Mouse (Mus musculus) forebrain, postnatal 0 days (tissue): Measurements from ENCODE around the gene Syk. TPM values are rescaled to one million over a fixed set of nuclear protein-coding genes. Genes with fewer than 3 reads are reported as not detected.

Experiments
- ATAC-seq: fragments of 200-750 bp; cut with Nextera tagmentation; 2 replicates; pipeline ENCODE4 v1.8.0; 2017; ENCODE audit warnings: mild to moderate bottlenecking, moderate library complexity
- DNase-seq: peaks from one replicate; pipeline ENCODE4 v3.0.0-alpha.2; 2015
- H3K27ac ChIP-seq: fragments of 300-500 bp; sonication (generic); 2 replicates; pipeline ENCODE4 v1.5.1; 2014; ENCODE audit warnings: low read depth, mild to moderate bottlenecking, antibody characterized with exemption, low read length, moderate library complexity, mixed read lengths
- H3K27me3 ChIP-seq: fragments of 300-500 bp; sonication (generic); 2 replicates; pipeline ENCODE4 v1.6.1; 2014; ENCODE audit warnings: mild to moderate bottlenecking, low read length, mixed read lengths; ENCODE audit not compliant: insufficient read depth
- H3K36me3 ChIP-seq: fragments of 300-500 bp; sonication (generic); 2 replicates; pipeline ENCODE4 v1.6.1; 2014; ENCODE audit warnings: mild to moderate bottlenecking, moderate library complexity; ENCODE audit not compliant: insufficient read depth
- H3K4me1 ChIP-seq: fragments of 300-500 bp; sonication (generic); 2 replicates; pipeline ENCODE4 v1.6.1; 2014; ENCODE audit warnings: antibody characterized with exemption; ENCODE audit not compliant: insufficient read depth
- H3K4me2 ChIP-seq: fragments of 300-500 bp; sonication (generic); 2 replicates; pipeline ENCODE4 v1.6.1; 2014; ENCODE audit warnings: low read depth, mild to moderate bottlenecking, moderate library complexity
- H3K4me3 ChIP-seq: fragments of 300-500 bp; sonication (generic); 2 replicates; pipeline ENCODE4 v1.5.1; 2014; ENCODE audit warnings: low read depth, low read length, mixed read lengths
- H3K9ac ChIP-seq: fragments of 300-500 bp; sonication (generic); 2 replicates; pipeline ENCODE4 v1.6.1; 2014; ENCODE audit warnings: mild to moderate bottlenecking
- H3K9me3 ChIP-seq: fragments of 300-500 bp; sonication (generic); 2 replicates; pipeline ENCODE4 v1.6.1; 2016; ENCODE audit warnings: low read length
- CTCF ChIP-seq: sonication (generic); IDR thresholded peaks from 2 replicates; pipeline ENCODE4 v1.5.1; 2016; ENCODE audit warnings: antibody characterized with exemption, control low read depth, low read depth
- WGBS: fragments of 180-500 bp; shearing (Covaris S2); extraction: QIAGEN DNeasy Blood & Tissue Kit; methylation state at CpG from one replicate; pipeline ENCODE4 v1.1.7; 2014; 5-methylcytosine and 5-hydroxymethylcytosine counted together
- polyA plus RNA-seq: library from polyadenylated mRNA; unstranded; fragments of >200 nt; fragmentation: Nextera tagmentation; extraction: Ambion mirVana; gene quantifications from 2 replicates; pipeline ENCODE4 v1.2.1, GENCODE M21; 2015
- total RNA-seq: library from RNA; depleted of rRNA; stranded (reverse); fragments of >200 nt; gene quantifications from 2 replicates; pipeline ENCODE4 v1.2.3, GENCODE M21; 2014; rRNA removed

Gene Syk
- total RNA-seq (2.6 and 4.5 TPM in 2 replicates), polyA plus RNA-seq (0.88 and 1.6 TPM in 2 replicates)

GRCm38 (mm10) chr13:52582878-52583661 is at the start of gene Syk:
TSS of gene Syk (plus strand) at chr13:52583173.
- Histone ChIP-seq H3K27me3 (peaks cover 7% of the 10 kb centered on the region; the same call in 1 of the 2 replicates), H3K36me3 (no peaks in the 10 kb centered on the region), H3K9ac (peak within 1 kb of the TSS; percentile 51), H3K4me1 (no peaks in the 10 kb centered on the region; the same call in 1 of the 2 replicates), H3K27ac (no peak within 1 kb of the TSS), H3K4me2 (peak within 1 kb of the TSS; percentile 98), H3K9me3 (no peaks in the 10 kb centered on the region), H3K4me3 (peak within 1 kb of the TSS; percentile 54)
- no peak; the same call in 1 of the 2 replicates for TF ChIP-seq CTCF
- ATAC-seq: peak; percentile 61
- WGBS: 3% methylated on average over 70 of the region's 70 CpGs
- peak; percentile 63 for DNase-seq

GRCm38 (mm10) chr13:52533644-52534043 is 49.3 kb upstream of the Syk start:
- no peaks in the 10 kb centered on the region for H3K4me1 ChIP-seq
- no peak overlapping the region for H3K4me2 ChIP-seq
- H3K9me3 ChIP-seq: no peaks in the 10 kb centered on the region
- H3K27me3 ChIP-seq: no peaks in the 10 kb centered on the region
- no peak overlapping the region for H3K4me3 ChIP-seq
- DNase-seq (no peak), ATAC-seq (no peak)
- WGBS: 88% methylated on average over 5 of the region's 5 CpGs
- H3K27ac ChIP-seq: no peak overlapping the region
- no peaks in the 10 kb centered on the region for H3K36me3 ChIP-seq
- H3K9ac ChIP-seq: no peak overlapping the region
- no peak for TF ChIP-seq CTCF

GRCm38 (mm10) chr13:52535542-52535941 is 47.4 kb upstream of the Syk start:
- H3K27ac ChIP-seq: no peak overlapping the region
- TF ChIP-seq CTCF: peak; percentile 76
- H3K4me1 ChIP-seq: no peaks in the 10 kb centered on the region
- 7% methylated on average over 4 of the region's 4 CpGs for WGBS
- H3K27me3 ChIP-seq: no peaks in the 10 kb centered on the region
- no peak for ATAC-seq
- H3K36me3 ChIP-seq: no peaks in the 10 kb centered on the region
- no peak overlapping the region for H3K4me2 ChIP-seq
- H3K9ac ChIP-seq: no peak overlapping the region
- DNase-seq: peak; percentile 68
- H3K4me3 ChIP-seq: no peak overlapping the region
- no peaks in the 10 kb centered on the region for H3K9me3 ChIP-seq

GRCm38 (mm10) chr13:52537754-52538587 is 45.0 kb upstream of the Syk start:
- H3K27ac ChIP-seq: no peak overlapping the region
- ATAC-seq: no peak
- no peak for TF ChIP-seq CTCF
- no peaks in the 10 kb centered on the region for H3K9me3 ChIP-seq
- no peak for DNase-seq
- no peaks in the 10 kb centered on the region for H3K36me3 ChIP-seq
- no peaks in the 10 kb centered on the region for H3K27me3 ChIP-seq
- H3K4me1 ChIP-seq: no peaks in the 10 kb centered on the region
- 97% methylated on average over 26 of the region's 26 CpGs for WGBS
- no peak overlapping the region for H3K9ac ChIP-seq
- no peak overlapping the region for H3K4me3 ChIP-seq
- H3K4me2 ChIP-seq: no peak overlapping the region

- no peak overlapping the region for H3K9ac ChIP-seq
- no peaks in the 10 kb centered on the region for H3K36me3 ChIP-seq
- H3K27me3 ChIP-seq: no peaks in the 10 kb centered on the region
- H3K4me1 ChIP-seq: no peaks in the 10 kb centered on the region
- no peak for DNase-seq
- no peak for ATAC-seq
- no peak overlapping the region for H3K4me3 ChIP-seq
- H3K27ac ChIP-seq: no peak overlapping the region
- no peak overlapping the region for H3K4me2 ChIP-seq
- WGBS: 93% methylated on average over 9 of the region's 9 CpGs
- H3K9me3 ChIP-seq: no peaks in the 10 kb centered on the region
- no peak for TF ChIP-seq CTCF
Observed at GRCm38 (mm10) chr13:52538588-52539116, 44.3 kb upstream of the Syk start.

GRCm38 (mm10) chr13:52539461-52539860 is 43.5 kb upstream of the Syk start:
- WGBS: 84% methylated on average over 6 of the region's 6 CpGs

More at GRCm38 (mm10) chr13:52539461-52539860, 43.5 kb upstream of the Syk start:
- H3K36me3 ChIP-seq: no peaks in the 10 kb centered on the region
- no peaks in the 10 kb centered on the region for H3K27me3 ChIP-seq
- no peak overlapping the region for H3K4me2 ChIP-seq
- no peak overlapping the region for H3K27ac ChIP-seq
- H3K9me3 ChIP-seq: no peaks in the 10 kb centered on the region
- H3K9ac ChIP-seq: no peak overlapping the region
- H3K4me1 ChIP-seq: no peaks in the 10 kb centered on the region
- DNase-seq: no peak
- no peak for ATAC-seq
- H3K4me3 ChIP-seq: no peak overlapping the region
- no peak for TF ChIP-seq CTCF
